Mouse (Mus musculus) brain, embryonic 14.5 days (tissue): ENCODE results near the gene Cdyl.

ENCODE experiments used
- CTCF ChIP-seq: fragments of 200-500 bp; IDR thresholded peaks from 2 replicates; pipeline ENCODE4 v1.5.1; 2012; ENCODE audit warnings: inconsistent platforms, mild to moderate bottlenecking, moderate library complexity, borderline replicate concordance; ENCODE audit not compliant: insufficient read depth, insufficient read length; ENCODE audit errors: extremely low read depth
- POLR2A ChIP-seq: fragments of 200-500 bp; IDR thresholded peaks from 2 replicates; pipeline ENCODE4 v1.6.1; 2012; ENCODE audit warnings: mild to moderate bottlenecking, inconsistent platforms, borderline replicate concordance; ENCODE audit not compliant: poor library complexity, insufficient read depth, insufficient read length, severe bottlenecking; ENCODE audit errors: extremely low read depth

GRCm38 (mm10) chr13:35760372-35760771 is 100.7 kb downstream of the Cdyl start:
- TF ChIP-seq CTCF (no peak), POLR2A (no peak)
